Comparison of ENCODE assay signal across 17 mouse cellular contexts in genomic region chr10:38623399-38623798, GRCm38 (mm10).
"Had no signal": no experiment of that assay in that cellular context is flagged by ENCODE, and none has a peak within 500 bp of the region (broad histone marks: within the 10 kb centered on the region; RNA-seq: fewer than 3 reads in every experiment).

No protein-coding gene starts in this region.

- H3K36me3 ChIP-seq: liver, embryonic 13.5 days; liver, embryonic 15.5 days; lung, embryonic 15.5 days; midbrain, embryonic 12.5 days; midbrain, embryonic 15.5 days; neural tube, embryonic 12.5 days had no signal

- H3K9ac ChIP-seq: liver, embryonic 13.5 days; liver, embryonic 15.5 days; liver, postnatal 0 days; lung, embryonic 15.5 days; midbrain, embryonic 12.5 days; midbrain, embryonic 15.5 days; neural tube, embryonic 12.5 days had no signal

- H3K27ac ChIP-seq: liver, embryonic 13.5 days; liver, embryonic 15.5 days; lung, embryonic 15.5 days; midbrain, embryonic 12.5 days; midbrain, embryonic 15.5 days; neural tube, embryonic 12.5 days had no signal

- H3K4me2 ChIP-seq: liver, embryonic 11.5 days; liver, embryonic 13.5 days; liver, embryonic 15.5 days; lung, embryonic 15.5 days; midbrain, embryonic 12.5 days; midbrain, embryonic 15.5 days; neural tube, embryonic 12.5 days had no signal

- H3K4me1 ChIP-seq: liver, embryonic 13.5 days; liver, embryonic 15.5 days; lung, embryonic 15.5 days; midbrain, embryonic 12.5 days; midbrain, embryonic 15.5 days; neural tube, embryonic 12.5 days had no signal

- H3K27me3 ChIP-seq: liver, embryonic 13.5 days; liver, embryonic 15.5 days; lung, embryonic 15.5 days; midbrain, embryonic 12.5 days; midbrain, embryonic 15.5 days; neural tube, embryonic 12.5 days had no signal

- H3K4me3 ChIP-seq: liver, embryonic 13.5 days; liver, embryonic 15.5 days; lung, embryonic 15.5 days; midbrain, embryonic 12.5 days; midbrain, embryonic 15.5 days; neural tube, embryonic 12.5 days had no signal

- DNase-seq: liver, embryonic 13.5 days; liver, postnatal 0 days; lung, adult 2 months; lung, postnatal 4 days; retina, postnatal 1 day; right cerebral cortex, adult 18-20 months; right cerebral cortex, postnatal 25 days; thymus, adult 18-20 months; thymus, postnatal 14 days; thymus, postnatal 36 days had no signal

- ATAC-seq: liver, postnatal 0 days; lung, postnatal 0 days; midbrain, embryonic 15.5 days had no signal

- H3K9me3 ChIP-seq: liver, embryonic 13.5 days; liver, embryonic 15.5 days; lung, embryonic 15.5 days; midbrain, embryonic 12.5 days; midbrain, embryonic 15.5 days; neural tube, embryonic 12.5 days had no signal
